Mouse (Mus musculus) liver, adult 2 months (tissue): Measurements from ENCODE around the gene Nfrkb.

Experiments used
- CTCF ChIP-seq: fragments of 200-500 bp; IDR thresholded peaks from 2 replicates; pipeline ENCODE4 v1.5.1; 2011; ENCODE audit warnings: low read depth, low read length, control low read depth
- POLR2A ChIP-seq: fragments of 200-500 bp; IDR thresholded peaks from 2 replicates; pipeline ENCODE4 v1.6.1; 2011; ENCODE audit warnings: low read length, control low read depth; ENCODE audit not compliant: insufficient read depth; ENCODE audit errors: extremely low read depth

DNA sequence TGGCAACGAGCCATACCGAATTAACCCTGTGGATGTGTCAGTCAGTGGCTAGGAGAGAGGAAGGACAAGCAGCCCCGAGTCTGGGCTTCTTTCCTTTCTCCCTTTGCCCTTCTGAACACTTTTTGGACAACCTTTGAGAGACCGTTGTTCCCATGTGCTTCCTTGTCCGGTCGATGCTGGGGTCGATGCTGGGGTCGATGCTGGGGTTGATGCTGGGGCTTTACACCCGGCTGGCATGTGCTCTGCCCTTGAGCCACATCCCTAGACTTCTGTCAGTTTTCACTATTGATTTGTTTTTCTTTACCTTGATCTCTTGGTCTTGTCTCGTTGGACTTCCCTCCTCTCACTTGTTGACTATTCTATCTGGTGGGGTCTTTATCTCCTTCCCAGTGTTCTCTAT is 32.5 kb upstream of the Nfrkb start:
- no peak for TF ChIP-seq POLR2A
- no peak for TF ChIP-seq CTCF
